Mouse (Mus musculus) right cerebral cortex, postnatal 14 days (tissue): Measurements from ENCODE around the gene Olfr1286.

Source experiments
- DNase-seq: peaks from one replicate; pipeline ENCODE4 v3.0.0; 2022

Gene Olfr1286

DNA sequence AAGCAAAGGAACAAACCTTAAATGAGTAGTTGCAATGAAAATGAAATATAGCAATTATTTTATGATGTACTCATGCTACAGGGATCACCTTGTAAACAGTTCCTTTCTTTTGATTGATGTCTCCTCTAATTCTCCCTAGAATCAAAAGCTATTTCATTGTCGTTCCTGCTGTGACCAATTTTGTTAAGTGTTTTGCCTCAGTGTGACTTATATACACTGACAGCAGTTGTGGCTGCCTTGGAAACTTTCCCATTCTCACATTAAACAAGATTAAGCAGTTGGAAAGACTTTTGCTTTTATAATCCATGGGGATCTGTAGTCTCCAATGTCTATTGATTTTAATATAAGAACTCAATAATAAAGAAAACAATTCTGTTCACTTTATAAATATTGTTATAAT, at the start of gene Olfr1286:
Gene Olfr1286 (minus strand): TSS at position 185 of the 400 bp plus-strand sequence.
- no peak for DNase-seq

DNA sequence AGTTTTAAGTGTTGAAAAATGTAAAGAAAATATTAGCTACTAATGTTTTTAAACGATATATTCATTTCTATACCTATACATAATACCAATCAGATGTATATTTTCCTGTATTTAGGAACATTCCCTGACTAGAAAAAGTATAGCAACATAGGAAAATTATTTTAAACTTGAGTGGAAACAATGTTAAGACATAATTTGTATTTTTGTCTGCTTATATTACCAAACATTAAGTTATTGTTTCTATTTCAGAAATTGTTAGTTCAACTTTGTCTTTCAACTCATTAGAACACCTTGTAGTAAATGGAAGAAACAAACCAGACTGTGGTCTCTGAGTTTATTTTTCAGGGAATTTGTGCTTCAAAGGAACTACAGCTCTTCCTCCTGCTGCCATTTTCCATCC, 25.9 kb upstream of the Olfr1286 start, which contains the start of gene Olfr1287:
Gene Olfr1287 (plus strand): TSS at position 301 of the 400 bp plus-strand sequence.
- DNase-seq: no peak

DNA sequence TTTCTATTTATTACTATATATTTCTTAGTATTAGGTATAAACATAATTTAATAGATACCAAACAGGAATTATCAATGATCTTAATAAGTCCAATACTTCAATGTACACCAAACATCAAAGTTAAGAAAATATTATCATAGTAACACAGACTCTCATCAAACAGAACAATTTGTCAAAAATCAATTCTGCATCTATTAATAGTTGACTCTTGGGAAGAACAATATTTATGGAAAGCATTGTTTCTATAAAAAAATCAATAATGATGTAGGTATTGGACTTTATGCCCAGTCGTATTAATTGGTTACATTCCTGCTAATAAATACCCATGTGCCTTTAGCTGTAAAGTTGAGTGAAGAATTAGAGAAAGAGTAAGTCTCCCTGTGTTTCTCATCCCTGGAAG, 47.7 kb downstream of the Olfr1286 start, which contains the start of gene Olfr1284:
Gene Olfr1284 (plus strand): TSS at position 301 of the 400 bp plus-strand sequence.
- no peak for DNase-seq
